Mouse (Mus musculus) granulocyte monocyte progenitor cell, adult 5-6 weeks (primary cell): ENCODE results near the gene Cpm. TPM values are rescaled to one million over a fixed set of nuclear protein-coding genes. Genes with fewer than 3 reads are reported as not detected.
"Not testable (repeated sequence)": the region's sequence is repeated elsewhere in the genome, so short reads cannot be mapped to it uniquely, and the experiment has no call there.

Experiments used
- ATAC-seq: replicated peaks from 2 replicates; pipeline ENCODE4 v1.8.0; 2016; ENCODE audit warnings: mild to moderate bottlenecking, moderate TSS enrichment, inconsistent platforms; ENCODE audit not compliant: poor library complexity, severe bottlenecking
- total RNA-seq, 2 experiments: library from RNA; stranded (forward) in 1 of 2; stranded (reverse) in 1 of 2; fragments of 200-712, 200-1000 nt in 1 of 2; fragments of >200 nt in 1 of 2; fragmentation: Nextera tagmentation in 1 of 2; gene quantifications; 2 replicates each; pipeline ENCODE4 v1.2.3; 2014 to 2017

Cpm gene
- total RNA-seq, 2 experiments from 2014 or later, result 0.46 TPM; not detected in 1

DNA sequence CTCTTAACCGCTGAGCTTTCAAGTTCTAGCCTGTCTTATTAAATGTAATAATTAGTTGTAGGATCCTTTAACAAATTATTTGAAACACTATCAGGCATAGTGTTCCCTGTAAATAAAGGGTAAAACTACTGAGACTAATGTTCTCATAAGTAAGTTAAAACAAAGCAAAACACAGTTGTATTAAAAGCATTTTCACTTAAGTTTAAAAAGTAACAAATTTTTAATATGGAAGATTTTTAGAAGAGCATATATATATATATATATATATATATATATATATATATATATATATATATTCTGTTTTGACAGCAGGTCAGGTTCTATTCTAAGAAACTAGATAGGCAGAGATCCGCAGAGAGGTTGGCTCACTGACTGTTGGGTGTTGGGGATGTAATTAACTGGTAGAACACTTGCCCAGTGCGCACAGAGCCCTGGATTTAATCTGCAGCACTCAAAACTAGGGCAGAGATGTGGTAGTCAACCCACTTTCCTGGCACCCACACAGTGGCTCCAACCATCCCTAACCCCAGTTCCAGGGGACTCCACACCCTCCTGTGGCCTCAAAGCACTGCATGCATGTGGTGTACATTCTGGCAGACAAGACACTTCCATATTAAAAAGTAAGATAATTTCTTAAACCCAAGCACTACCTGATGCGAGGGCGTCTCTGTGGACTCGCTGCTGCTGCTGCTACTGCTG is 65.1 kb downstream of the Cpm start:
- no peak for ATAC-seq

DNA sequence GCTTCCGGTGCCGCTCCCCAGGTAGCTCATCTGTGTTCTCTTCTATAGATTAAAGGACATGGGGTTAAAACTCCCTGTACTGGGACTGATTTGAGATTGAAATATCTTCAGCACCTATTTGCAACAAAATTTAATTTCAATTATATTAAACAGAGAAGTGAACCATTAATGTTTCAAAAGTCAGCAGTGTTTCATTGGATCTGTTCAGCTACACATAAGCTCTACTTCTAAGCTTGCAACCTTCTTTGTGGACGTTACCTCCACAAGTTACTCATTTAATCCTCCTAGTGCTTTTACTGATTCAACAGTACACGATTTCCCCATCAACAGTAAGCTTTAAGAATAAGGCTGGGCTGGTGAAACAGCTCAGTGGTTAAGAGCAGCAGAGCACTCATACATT is 65.7 kb downstream of the Cpm start:
- ATAC-seq, result no peak

DNA sequence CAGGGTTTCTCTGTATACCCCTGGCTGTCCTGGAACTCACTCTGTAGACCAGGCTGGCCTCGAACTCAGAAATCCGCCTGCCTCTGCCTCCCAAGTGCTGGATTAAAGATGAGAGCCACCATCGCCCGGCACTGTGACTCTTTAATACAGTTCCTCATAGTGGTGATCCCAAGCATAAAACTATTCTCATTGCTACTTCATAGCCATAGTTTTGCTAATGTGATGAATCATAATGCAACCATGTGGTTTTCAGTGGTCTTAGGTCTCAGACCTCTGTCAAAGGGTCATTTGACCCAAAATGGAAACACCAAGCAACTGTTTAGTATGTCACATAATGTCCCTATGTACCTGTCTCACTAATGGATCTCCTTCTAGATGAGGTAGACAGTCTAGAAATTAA is 66.3 kb downstream of the Cpm start:
- no peak for ATAC-seq

DNA sequence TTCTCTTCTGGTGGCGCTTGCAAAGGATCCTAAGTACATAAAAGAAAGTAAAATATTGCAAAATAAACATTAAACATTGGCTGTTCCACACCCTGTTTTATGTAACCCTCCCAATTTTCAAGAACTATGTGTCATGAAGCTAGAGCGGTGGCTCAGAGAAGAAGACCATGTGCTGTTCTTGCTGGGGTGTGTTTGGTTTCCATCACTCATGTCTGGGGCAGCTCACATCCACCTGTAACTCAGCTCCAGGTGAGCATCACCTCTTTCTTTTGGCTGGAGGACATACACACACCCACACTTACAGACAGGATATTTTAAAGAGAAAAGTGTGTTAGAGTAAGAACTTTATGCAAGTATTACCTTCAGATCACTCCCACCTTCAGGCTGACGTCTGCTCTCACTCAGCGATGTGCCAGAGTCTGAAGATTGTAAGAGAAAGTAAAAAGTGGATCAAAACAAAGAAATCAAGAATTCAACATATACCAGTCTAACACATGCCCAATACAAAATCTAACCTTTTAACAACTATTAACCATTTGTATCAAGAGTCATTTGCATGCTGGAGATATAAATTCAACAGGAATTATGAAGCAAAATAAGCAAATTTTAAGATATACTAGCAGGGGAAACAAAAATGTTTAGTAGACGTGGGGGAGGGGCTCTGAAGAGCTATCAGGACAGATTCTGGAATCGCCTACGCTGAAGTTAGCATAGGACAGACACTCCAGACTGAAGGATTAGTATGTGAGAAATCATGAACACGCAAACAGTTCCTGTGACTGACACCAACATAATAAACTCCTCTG is 66.9 kb downstream of the Cpm start:
- no peak for ATAC-seq

DNA sequence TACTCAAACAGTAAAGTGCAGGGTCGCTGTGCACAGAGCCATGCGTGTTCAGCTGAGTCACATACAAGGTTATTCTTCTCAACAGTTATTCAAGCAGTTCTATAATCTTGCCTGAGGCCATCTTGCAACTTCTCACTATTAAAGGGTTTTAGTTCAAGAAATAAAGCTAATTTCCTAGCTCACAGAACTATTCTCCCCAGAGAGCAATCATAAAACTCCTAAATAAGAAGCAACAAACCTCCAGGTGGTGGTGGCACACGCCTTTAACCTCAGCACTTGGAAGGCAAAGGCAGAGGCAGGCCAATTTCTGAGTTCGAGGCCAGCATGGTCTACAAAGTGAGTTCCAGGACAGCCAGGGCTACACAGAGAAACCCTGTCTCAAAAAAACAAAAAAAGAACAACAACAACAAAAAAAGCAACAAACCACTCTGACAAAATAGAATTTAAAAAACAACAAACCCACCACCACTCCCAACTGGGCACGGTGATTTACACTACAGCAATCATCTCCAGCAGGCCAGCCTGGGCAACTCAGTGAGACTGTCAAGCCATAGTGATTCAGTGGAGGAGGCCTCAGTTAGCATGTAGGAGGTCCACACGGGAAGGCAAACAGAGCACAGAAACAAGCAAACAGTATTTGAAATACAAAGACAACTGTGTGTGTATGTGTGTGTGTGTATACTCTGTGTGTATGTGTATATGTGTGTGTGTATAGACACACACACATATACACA is 67.7 kb downstream of the Cpm start:
- ATAC-seq, result no peak

DNA sequence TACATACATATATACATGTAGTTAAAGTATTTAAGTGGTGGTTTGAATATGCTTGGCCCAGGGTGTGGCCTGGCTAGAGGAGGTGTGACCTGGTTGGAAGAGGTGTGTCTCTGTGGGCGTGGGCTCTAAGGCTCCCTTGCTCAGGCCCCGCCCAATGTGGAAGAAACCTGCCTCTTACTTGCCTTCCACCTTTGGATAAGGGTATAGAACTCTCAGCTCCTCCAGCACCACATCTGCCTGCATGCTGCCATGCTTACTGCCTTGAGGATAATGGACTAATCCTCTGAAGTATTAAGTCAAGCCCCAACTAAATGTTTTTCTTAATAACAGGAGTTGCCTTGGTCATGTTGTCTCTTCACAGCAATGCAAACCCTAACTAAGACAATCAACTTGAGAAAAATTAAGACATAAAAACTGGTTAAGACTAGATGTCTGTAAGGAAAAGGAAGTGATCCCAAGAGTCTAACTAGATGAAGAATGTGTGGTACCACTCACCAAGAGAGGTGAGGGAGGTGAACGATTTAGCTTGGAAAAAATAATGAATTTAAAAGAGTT is 68.3 kb downstream of the Cpm start:
- ATAC-seq, result no peak

DNA sequence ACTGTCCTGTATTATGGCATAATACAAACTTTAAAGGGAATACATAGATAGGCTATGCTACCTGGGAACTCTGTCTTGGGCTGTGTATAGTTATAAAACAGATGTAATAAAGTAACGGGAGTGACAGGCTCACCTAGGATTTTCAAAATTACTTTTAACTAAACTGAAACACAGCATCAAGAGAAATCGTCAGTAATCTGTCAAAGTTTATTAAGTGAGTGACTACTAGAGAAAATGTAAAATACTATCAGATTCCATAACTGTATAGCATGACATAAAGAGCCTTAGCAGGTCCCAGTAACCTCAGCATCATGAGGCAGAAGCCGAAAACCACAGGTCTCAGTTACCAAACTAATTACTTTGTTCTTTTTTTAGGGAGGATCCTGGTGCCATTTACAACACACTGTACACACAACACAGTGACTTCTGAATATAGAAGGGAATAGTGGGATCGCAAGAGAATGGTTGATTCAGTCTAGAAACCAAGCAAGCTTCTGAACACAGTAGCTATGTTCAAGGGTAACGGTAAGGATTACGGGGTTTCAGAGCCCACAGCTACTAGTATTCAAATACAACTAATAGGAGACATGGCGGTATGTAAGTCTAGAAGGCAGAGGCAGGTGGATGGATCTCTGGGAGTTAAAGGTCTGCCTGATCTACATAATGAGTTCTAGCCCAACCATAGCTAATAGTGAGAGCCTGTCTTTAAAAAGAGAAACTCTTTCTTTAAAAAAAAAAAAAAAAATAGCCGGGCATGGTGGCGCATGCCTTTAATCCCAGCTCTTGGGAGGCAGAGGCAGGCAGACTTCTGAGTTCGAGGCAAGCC is 69.2 kb downstream of the Cpm start:
- no peak for ATAC-seq

DNA sequence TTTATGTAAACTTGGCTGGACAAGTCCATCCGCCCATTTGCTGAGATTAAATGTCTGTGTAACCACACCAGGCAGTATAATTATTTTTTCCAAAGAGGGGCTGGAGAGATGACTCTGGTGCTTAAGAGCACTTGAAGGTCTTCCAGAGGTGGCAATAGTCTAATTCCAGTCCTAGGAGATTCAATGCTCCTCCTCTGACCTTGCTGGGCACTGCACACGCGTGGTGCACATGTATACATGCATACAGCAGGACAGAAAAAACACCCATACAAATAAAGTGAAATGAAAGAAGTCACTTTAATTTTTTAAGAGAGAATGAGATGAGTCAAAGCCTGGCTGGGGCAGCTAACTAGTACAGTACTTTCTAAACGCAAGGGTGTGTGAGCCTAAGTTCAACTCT is 70.6 kb downstream of the Cpm start:
- ATAC-seq, result no peak

DNA sequence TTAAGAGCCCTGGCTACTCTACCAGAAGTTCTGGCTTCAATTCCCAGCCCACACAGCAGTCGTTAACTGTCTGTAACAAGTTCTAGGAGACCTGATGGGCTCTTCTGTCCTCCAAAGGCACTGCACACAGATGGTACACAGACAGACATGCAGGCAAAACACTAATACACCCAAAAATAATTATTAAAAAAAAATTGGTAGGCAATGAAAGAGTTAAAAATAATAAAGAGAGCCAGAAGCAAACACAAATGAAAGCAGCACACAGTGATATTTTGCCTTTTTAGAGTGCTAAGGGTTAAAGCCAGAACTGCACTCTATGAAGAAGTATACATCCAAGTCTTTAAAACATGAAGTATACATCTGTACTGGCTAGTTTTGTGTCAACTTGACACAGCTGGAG is 71.2 kb downstream of the Cpm start:
- no peak for ATAC-seq

DNA sequence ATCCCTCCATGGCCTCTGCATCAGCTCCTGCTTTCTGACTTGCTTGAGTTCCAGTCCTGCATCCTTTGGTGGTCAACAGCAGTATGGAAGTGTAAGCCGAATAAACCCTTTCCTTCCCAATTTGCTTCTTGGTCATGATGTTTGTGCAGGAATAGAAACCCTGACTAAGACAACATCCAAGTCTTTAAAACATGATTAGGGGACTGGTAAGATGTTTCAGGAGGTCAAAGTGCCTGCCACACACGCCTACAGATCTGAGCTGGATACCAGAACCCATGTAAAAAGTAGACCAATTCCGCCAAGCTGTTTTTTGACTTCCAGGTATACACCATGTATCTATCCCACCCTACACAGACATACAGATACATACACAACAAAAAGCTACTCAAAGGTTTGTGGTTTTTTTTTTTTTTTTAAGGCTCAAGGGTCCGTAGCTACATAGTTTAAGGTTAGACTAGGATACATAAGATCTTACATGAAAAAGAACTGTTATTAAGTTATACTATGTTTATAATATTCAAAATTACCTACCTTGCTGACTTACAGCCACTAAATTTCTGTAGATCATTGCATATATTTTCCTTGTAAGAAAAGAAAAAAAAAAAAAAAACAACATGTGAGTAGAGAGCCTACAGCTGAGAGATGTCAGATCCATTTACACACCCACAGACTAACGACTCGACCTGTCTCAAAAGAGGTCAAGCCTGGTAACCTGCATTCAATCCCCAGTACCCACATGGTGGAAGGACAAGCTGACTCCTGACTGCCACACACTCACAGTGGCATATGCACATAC is 71.9 kb downstream of the Cpm start:
- ATAC-seq, result no peak

DNA sequence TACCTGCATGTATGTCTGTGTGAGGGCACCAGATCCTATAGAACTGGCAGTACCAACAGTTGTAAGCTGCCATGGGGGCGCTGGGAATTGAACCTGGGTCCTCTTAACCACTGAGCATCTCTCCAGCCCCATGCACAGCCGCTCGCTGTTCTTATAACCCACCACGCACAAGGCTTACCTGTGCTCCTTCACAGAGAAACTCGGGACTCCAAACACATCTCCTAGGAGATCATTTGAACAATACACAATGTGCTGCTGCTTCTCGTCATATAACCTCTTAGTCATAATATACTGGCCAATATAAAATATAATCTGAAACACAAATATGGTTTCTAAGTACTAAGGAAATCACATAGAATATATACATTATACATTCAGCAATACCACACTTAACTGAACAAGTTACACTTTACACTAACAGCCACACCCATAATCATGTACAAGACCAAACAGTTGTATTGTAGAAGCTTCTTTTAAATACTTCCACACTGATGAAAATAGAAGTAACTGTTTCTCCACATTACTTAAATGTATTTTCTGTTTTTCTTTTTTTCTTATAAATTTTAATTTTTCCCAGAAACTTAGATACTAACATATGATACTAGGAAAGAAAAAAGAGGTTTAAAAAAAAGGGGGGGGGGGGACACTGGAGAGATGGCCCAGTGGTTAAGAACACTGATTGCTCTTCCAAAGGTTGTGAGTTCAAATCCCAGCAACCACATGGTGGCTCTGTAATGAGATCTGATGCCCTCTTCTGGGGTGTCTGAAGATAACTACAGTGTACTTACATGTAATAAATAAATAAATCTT is 72.9 kb downstream of the Cpm start:
- ATAC-seq, result no peak

DNA sequence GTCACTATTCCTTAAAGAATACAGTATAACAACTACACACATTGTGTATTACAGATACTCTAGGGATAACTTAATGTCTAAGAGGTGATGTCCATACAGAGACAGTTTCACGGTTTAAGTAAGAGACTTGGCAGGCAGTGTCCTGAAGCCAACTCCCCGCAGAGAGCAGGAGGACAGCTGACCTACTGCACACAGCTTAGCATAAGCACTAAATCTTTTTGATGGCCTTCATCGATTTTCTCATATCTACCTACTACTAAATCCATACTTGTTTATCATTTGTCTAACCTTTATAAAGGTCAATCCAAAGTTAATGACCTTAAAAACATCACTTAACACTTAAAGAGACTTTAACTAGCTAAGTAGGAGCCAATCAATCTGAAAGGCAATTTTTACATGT is 74.2 kb downstream of the Cpm start:
- no peak for ATAC-seq

DNA sequence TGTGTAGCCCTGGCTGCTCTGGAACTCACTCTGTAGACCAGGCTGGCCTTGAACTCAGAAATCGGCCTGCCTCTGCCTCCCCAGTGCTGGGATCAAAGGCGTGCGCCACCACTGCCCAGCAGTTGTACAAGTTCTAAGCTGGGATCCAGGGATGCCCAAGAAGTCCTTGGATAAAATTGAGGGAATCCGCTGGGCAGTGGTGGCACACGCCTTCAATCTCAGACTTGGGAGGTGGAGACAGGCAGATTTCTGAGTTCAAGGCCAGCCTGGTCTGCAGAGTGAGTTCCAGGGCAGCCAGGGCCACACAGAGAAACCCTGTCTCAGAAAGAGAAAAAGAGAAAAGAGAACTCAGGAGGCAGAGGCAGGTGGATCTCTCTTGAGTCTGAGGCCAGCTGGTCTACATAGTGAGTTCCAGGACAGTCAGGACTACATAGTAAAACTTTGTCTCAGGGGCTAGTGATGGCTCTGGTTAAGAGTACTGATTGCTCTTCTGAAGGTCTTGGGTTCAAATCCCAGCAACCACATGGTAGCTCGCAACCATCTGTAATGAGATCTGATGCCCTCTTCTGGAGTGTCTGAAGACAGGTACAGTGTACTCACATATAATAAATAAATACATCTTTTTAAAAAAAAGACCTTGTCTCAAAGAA is 75.1 kb downstream of the Cpm start:
- ATAC-seq, result not testable (repeated sequence)

DNA sequence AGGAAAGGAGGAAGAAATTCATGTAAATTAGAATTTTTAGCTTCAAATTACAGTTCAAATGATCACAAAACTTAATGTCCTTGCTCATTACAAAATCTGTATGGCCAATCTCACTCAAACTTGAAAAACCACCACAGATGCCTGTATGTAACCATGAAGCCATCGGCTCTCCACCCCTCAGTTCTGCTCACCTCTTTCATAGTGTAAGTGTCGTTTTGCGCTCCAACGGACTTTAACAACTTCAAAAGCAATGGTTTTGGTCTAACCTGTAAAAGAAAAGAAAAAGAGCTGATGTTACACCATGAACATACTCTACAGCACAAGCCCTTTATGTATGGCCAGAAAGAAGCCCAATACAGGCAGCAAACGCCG is 75.7 kb downstream of the Cpm start:
- ATAC-seq, result no peak

DNA sequence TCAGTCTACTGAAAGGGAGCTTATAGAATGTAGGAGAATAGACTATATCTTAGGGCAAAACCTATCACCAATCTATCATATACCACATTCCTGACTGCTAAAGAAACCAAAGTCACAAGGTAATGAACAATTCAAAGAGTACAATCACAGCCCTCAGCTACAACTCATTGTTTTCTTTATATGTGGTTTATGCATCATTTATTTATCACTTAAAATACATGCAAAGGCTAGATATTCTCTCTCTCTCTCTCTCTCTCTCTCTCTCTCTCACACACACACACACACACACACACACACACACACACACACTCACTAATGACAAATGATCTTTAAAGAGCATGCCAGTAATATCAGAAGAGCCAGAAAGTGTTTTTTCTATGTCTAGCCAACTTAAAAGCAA is 76.5 kb downstream of the Cpm start:
- ATAC-seq, result no peak

DNA sequence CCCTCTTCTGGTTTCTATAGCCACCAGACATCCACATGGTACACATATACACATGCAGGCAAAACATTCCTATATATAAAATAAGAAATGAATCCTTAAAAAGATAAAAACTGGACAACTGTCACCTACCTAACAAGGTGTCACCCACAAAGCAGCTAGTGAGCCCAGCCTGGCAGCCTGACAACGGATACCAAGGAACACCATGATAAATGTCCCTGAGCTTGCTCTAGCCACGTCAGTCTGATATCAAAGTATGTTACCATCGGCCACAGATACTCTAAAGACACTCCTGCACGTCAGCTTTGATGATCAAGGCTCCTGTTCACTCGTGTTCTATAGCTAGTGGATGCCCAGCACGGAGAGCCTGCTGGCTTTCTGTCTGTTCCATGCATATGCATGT is 77.1 kb downstream of the Cpm start:
- ATAC-seq, result no peak

DNA sequence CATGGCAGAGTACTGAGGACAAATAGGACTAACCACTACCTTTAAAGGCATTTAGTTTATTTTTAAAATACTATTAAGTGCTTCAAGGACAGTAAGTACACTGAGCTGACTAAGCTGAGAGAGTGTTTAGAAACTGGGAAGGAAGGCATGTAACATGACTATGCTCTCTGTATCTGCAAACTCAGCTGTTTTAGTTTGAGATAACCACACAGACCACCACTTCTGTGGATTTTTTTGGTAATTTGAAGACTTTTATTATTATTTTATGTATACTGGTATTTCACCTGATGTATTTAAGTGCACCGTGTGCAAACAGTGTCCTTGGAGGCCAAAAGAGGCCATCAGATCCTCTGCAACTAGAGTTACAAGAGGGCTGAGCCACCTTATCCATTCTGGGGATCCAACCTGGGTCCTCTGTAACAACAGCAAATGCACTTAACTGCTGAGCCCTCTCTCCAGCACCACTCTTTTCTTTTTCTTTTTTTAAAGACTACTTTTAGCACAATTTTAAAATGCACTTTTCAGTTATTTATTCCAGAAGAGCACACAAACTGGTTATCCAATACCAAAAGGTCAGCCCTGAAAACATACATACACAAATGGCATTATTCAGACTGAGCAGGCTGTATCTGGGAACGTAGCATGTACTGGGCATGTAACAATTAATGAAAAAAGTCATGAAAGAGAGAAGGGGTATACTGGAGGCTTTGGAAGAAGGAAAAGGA is 78.0 kb downstream of the Cpm start:
- ATAC-seq, result no peak

DNA sequence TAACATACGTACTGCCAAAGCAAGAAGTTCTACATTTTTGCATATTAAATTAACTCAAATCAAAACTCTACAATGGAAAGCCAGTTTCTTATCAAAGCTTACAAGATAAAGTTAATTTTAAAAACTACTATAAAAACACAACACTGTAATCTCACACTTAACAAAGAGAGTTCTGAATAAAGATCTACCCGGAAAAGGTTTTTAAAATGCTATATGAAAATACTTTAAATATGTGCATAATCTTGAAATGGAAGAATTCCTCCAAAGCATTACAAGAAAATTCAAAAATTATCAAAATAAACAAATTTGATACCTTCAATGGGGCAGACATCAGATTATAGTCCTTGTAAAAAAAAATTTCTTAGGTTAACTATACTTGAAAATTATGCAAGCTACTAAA is 79.1 kb downstream of the Cpm start:
- ATAC-seq, result no peak
